Mouse (Mus musculus) urinary bladder, adult 2 months (tissue): ENCODE data around the gene Faf1. TPM values are rescaled to one million over a fixed set of nuclear protein-coding genes. Genes with fewer than 3 reads are reported as not detected.

ENCODE experiments used
- DNase-seq: peaks from one replicate; pipeline ENCODE4 v3.0.0; 2022; ENCODE audit warnings: low spot score
- polyA plus RNA-seq: library from polyadenylated mRNA; depleted of rRNA; stranded (reverse); fragments of >200 nt; gene quantifications from 2 replicates; pipeline ENCODE4 v1.2.3, GENCODE M21; 2012

The Faf1 gene
- polyA plus RNA-seq, 1 experiment: 16.9 TPM

DNA sequence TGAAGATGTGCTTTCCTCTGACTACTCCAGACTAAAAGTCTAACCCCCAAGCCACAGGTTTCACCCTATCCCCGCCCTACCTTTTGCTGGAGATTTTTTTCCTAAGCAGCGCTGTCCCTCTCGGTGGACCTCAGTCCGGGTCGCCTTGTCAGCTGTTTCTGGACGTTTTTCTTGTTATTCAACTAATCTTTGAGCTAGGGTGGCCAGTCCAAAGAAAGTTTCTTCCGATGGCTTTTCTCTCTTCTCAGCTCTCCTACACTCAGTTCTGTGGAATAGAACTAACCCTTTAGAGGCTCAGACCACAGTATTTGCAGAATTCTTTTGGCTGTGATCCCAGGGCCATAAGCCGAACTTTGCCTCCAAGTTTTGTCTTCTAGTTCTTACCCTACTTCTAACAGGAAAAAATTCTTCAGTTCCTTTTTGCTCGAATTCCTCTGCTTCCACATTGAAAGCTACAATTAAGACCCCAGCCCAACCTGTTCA lies 302.5 kb downstream of the Faf1 start:
- no peak for DNase-seq

DNA sequence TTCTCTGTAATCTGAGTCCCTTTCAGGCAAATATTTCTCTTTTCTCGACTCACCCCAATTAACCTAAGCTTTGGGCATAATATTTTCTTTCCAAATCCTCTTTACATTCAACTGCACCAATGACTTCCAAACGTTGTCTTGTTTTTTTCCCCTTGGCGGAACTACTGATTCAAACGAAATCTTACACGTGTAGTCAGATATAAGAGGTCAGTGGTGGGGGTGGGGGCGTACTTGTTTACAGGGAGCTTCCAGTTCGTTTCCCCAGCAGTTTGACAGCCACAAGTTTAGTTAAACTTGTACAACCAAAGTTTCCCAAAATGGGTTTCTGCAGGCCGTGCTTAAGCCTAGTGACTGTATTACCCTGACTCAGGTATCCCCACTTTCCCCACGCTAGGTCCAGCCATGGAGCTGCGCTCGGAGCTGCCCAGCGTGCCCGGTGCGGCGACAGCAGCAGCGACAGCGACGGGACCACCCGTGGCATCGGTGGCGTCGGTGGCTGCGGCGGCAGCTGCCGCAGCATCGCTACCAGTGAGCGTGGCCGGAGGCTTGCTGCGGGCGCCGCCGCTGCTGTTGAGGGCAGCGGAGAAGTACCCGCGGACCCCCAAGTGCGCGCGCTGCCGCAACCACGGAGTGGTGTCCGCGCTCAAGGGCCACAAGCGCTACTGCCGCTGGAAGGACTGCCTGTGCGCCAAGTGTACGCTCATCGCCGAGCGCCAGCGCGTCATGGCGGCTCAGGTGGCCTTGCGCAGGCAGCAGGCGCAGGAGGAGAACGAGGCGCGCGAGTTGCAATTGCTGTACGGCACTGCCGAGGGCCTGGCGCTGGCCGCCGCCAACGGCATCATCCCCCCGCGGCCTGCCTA lies 303.3 kb downstream of the Faf1 start:
- no peak for DNase-seq

DNA sequence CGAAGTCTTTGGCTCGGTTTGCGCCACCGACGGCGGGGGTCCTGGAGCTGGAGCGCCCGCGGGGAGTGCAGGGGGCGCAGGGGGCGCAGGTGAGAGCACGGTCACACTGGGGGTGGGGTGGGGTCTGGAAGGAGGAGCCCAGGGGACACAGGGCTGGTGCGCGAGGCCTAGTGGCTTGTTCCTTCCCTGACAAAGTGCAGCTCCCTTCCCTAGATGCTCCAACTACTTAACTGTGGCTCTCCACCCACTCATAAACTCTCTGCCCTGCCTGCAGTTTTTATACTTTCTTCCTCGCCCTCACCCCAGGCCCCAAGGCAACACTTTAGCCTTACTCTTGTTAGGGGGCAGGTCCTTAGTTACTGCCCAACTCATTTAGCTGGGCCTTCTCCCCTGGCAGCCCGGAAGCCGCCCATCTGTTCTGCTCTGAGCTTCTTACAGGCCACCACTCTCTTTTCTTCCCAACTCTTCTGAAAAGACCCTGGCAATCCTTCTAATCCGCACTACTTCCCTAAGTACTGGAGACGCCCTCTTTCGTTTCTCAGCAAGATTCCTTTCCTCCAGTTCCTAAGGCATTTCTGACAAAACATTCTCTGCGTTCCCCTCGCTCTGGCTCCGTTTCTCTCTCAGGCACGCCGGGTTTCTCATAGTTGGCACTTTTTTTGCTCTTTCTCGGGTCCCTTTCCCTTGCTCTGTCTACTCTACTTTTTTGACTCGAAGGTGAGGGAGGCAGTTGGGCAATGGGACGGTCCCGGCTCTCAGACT lies 304.1 kb downstream of the Faf1 start:
- no peak for DNase-seq

DNA sequence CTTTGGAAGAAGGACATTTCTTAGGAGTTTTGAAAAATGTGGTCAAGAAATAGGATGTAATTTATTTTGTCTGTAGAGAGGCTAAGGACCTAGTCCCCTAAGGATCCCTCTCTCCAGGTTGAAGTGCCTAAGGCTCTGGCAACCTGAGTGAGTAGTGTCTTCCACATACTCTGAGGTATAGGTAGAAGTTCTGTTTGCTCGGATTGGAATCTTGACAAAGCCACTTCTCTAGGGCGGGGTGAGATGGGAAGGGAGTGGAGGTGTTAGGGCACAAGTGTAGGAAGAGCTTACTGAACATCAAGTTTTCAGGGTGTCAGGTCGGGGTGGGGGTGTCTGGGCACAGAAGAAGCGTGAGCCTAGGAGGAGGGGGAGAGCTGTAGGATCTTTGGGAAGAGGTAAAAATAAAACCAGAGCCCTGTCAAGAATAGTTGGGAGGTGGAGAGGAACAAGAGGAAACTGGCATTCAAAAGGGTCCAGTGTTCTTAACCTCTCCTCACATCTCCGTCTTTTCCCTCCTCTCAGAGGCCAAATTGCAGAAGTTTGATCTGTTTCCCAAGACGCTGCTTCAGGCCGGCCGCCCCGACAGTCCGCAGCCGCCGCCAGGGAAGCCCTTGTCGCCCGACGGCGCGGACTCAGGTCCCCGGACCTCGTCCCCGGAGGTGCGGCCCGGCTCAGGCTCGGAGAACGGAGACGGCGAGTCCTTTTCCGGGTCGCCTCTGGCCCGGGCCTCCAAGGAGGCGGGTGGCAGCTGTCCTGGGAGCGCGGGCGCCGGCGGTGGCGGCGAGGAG lies 304.9 kb downstream of the Faf1 start:
- DNase-seq: no peak

DNA sequence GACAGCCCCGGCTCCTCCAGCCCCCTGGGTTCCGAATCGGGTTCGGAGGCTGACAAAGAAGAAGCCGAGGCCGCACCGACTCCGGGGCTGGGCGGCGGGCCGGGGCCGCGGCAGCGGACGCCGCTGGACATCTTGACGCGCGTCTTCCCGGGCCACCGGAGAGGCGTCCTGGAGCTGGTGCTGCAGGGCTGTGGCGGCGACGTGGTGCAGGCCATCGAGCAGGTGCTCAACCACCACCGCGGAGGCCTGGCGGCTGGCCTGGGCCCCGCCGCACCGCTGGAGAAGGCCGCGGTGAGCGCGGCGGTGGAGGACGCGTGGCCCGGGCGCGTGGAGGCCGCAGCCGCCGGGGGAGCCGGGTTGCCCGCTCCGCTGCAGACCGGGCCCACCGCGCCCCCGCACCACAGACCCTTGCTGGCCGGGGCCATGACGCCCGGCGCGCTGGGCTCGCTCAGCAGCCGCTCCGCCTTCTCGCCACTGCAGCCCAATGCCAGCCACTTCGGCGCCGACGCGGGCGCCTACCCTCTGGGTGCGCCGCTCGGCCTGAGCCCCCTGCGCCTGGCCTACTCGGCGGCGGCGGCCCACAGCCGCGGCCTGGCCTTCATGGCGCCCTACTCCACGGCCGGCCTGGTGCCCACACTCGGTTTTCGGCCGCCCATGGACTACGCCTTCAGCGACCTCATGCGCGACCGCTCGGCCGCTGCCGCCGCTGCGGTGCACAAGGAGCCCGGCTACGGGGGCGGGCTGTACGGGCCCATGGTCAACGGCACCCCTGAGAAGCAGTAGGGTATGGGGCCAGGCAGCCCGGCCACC lies 305.7 kb downstream of the Faf1 start:
- no peak for DNase-seq

DNA sequence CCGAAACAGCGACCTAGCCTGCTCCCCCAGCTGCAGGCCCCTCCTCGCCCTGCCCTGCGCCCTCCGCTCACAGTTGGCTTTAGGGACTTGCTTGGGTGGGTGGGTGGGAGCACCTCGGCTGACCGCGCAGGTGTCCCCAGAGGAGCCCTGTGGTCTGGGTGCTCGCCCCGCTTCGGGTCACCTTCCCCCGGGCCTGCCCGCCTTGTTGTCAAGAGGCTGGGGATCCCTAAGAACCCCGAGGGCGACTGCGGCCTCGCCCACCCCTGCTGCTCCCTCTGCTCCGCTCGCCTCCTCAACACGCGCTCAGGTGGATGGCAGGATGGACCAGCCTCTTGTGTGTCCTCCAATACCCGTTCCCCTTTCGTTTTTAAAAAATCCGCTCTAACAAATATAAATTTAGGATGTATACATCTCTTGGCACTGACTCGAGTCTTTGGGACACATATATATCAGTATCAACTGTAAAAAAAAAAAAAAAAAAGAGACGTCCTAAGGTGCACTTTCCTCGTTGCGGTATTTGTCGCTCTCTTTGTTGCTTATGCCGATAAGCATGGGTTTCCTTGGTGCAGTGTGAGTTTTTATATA lies 306.4 kb downstream of the Faf1 start:
- DNase-seq: no peak

DNA sequence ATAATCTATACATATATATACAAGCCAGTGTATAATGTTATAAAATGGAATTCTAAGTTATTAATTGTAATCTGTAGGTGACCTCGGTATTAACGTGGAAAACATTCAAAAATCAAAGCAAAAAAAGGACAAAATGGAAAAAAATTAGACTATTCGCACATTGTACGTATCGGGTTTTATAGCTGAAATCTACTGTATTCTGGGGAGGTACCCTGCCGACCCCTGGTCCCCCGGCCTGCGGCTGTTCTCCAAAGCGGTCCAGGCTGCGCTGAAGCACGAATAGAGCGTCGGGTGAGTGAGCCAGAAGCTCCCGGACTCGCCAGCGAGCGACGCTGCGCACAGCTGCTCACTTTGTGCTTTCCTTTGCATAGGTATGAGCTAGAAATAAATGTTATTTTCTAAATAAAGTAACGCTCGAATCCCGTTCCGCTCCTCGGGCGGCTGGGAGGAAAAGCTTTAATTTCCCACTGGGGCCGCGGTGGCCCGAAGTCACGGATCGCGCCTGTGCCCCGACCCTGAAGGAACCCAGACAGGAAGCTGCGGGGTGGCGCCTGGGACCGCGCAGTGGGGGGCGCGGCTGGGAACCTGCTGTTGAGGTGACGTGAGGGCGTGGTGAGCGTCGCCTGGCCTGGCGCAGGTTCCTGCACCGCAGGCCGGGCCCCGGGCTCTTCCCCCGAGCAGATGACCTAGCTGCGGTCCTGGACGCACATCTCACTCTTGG lies 307.1 kb downstream of the Faf1 start:
- DNase-seq: no peak

DNA sequence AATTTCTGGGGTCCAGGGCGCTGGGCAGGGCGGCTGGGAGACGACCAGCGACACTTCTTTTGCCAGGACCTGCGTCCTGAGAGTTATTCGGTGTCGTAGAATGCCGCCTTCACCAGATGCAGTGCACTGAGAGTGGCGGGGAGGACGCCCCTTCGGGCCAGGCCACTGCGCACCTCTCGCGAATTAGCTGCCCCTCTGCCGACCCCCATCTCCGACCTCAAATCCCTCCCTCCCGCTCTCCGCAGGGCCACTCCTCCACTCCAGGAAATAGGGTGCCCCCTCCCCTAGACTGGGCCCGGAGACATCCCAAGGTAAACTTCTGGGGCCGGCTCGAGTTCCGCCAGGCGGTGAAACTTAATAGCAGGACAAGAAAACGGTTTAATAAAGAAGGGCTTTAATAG lies 307.6 kb downstream of the Faf1 start:
- DNase-seq: no peak

DNA sequence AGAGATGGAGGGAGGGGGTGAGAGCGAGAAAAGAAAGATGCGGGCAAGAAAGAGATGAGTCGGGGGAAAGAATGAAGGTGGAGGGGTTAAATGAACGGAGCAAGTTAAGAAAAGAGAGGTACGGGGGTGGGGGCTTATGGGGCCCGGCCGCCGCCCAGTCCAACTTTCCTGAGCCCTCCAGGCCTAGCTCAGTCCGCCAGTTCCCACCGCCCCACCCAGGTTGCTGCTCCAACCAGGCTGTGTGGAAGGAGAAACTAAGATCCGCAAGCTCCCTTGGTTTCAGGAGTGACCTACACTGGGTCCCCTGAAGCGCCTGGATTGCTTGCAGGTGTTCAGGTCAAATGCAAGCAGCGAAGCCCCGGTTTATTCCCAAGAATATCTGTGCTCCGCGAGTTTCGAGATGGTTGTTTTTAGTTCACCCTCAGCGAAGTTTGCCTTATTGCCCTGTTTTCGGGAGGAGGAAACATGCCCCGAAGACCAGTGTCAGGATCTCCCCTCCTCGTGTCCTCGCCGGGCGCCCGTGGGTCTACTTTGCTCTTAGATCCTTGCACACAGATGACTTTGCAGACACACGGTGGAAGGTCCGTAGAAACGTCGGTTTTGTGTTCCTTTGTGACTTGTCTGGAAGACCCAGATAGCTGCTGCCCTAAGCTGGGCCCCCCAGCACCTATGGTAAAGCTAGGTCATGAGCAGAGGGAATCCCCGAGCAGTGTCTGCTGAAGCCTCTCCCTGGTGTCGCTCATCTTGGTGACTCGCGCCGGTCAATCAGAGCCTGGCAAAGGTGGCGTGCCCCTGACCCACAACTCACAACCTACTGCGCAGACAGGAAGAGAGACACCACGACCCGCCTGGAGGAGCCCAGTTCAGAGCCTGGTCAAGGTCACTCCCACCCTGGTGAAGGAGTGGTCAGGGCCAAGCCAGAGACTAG lies 308.4 kb downstream of the Faf1 start:
- DNase-seq: no peak

DNA sequence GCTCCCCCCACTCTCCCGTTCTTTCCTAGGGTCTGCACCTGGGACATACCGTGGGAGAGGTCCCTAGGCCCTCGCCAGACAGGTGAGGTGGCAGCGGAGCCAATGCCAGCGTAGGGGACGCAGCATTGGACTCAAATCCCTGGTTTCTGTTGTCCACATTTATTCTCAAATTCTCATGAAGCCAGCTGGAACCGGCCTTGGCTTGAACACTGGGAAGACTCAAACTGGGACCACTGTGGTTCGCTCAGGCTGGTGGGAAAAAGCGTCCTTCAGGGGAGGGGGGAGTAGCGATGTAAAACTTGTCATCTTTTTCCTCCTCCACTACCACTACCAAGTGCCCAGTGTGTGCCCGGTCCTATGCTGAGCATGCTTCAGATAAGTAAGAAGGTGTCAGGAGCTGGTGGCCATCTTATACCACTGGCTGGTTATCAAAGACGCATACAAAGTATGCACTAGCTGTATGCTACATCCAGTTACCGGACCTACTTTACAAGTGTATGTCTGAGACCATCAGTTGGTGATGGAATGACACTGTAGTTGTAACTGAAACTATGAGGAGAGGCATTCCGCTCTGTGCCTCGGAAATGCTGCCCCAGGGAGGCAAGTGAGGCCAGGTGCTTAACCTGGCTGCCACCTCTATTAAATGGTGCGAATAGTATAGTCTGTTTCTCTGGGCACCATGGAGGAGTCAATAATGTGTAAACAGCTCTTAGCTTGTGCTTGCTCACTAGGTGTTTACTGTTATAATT lies 309.2 kb downstream of the Faf1 start:
- DNase-seq: no peak

DNA sequence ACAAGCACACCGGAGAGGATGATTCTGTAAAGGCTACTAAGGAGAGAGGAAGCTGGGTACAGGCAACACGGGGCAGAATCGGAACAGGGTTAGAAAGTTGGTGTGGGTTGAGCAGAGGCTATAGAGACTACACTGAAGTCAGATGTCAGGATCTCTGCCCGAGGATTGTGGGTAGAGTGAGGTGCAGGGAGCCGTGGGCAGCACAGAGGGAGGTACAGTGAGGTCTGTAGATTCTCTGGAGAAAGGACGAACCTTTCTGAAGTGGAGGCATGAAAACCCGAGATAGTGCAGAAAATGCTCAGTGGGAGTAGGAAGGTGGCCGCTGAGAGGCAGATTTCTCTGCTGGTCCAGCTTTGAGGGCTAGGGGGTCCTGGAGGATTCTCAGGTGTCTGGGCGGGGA lies 309.9 kb downstream of the Faf1 start:
- DNase-seq: no peak

DNA sequence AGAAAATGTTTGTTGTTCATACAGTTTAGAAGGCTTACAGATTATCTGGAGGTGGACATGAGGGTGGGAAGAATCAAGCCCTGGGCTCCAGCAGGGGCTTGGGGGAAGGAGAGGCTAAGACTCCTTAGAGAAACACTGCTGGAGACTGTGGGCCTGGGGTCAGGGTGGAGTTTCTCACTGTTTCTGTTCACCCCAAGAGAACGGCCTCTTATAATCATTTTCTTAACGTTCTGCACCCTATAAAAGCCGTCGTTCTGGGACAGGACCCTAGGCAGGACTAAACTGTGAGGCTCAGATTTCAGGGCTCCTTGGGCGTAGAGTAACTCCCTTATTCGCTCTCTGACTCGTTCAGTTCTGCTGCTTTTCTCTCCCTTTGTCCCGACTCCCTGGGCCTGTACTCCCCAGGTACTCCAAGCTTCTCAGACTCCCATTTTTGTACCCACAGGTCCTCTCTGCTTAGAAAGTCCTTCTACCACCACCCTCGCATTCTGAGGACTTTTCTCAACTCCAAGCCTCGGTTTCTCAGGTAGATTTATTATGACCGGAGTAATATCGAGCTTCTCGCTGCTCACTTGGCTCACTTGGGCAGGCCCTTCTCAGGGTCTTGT lies 310.5 kb downstream of the Faf1 start:
- DNase-seq: no peak

DNA sequence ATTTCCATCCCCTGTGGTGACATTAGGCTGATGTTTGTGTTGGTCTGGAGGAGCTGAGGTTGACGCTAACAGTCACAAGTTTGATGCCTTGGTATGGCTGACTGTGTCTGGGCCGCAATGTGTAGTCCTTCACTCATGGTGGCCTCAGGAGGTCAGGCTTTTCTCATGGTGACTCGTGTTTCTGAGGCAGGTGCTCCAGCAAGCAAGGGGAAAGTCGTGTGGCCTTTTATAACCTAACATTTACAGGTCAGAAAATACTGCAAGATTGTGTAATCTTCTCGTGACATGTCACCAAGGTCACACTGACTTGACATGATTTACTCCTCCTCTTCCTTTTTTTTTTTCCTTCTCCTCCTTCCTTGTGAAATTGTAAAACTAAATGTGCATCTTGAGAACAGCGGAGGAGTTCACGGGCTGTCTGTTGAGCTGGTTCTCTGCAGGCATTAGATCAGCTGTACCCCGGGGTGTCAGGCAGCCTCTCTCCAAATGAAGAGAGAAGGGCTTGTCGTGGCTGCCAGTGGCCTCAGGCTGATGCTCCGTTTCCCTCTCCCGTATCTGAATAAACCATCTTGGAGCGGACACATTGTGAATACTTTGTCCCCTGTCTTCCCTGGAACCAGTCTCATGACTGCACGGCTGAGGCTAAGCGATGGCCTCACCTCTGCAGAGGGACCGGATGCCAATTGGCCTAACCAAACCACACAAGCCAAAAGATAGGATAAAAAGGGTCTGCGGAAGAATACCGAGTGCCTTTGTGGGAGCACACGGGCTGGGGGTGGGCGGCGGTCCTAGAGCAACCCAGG lies 311.4 kb downstream of the Faf1 start:
- no peak for DNase-seq

DNA sequence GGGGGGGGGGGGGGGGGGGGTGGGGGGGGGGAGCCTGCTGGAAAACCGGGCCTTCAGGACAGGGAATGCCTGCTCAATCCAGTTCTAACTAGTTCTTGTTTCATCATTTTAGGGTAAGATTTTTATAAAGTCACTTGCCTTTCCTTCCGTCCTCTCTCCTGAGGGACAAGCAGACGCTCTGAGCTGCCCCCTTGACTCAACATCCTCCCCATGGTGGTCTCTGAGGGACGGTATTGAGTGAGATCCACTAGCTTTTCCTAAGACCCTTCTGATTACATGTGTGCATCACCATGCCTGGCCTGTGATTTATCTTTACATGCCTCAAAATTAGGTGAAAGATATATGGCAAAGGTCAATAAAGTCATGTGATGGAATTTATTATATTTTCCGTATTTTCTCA lies 312.0 kb downstream of the Faf1 start:
- DNase-seq: no peak

DNA sequence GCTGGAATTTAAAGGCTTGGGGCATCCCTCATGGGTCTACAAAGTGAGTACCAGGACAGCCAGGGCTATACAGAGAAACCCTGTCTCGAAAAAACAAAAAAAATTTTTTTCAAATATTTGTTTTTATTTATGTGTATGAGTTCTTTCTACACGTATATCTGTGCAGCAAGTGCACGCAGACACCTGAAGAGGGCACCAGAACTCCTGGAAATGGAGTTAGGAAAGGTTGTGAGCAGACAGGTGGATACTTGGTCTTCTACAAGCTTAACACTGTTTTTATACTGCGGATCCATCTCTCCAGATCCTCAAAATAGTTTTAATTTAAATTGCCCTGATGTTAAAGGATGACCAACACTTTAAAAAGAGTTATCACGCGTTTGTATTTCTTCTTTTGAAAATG lies 312.8 kb downstream of the Faf1 start:
- no peak for DNase-seq

DNA sequence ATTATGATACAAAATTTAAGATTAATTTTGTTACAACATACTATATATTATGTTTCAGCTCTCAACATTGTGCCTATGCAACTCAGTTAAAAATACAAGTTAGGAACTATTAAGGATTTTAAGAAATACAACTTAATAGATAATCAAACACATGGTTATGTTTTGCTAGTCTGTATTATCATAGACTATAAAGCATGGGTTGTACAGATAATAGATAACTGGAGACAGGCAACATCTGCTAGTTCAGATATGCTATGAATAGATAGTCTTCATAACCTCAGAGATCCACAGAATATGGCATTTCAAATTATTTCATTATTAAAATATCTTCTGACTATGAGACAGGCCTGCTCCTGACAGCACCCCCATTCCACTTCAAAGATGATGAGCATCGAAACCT lies 329.7 kb downstream of the Faf1 start:
- DNase-seq: no peak
